Mouse (Mus musculus) embryonic fibroblast, embryonic 13.5 days (primary cell): ENCODE results near the gene Cdc34b.

ENCODE experiments used
- CTCF ChIP-seq: IDR thresholded peaks from 2 replicates; pipeline ENCODE4 v1.5.1; 2011; ENCODE audit warnings: mild to moderate bottlenecking, control low read depth, low read length, moderate library complexity, borderline replicate concordance; ENCODE audit not compliant: insufficient read depth
- POLR2A ChIP-seq: IDR thresholded peaks from 2 replicates; pipeline ENCODE4 v1.6.1; 2011; ENCODE audit warnings: low read depth, mild to moderate bottlenecking, control low read depth, low read length, moderate library complexity

DNA sequence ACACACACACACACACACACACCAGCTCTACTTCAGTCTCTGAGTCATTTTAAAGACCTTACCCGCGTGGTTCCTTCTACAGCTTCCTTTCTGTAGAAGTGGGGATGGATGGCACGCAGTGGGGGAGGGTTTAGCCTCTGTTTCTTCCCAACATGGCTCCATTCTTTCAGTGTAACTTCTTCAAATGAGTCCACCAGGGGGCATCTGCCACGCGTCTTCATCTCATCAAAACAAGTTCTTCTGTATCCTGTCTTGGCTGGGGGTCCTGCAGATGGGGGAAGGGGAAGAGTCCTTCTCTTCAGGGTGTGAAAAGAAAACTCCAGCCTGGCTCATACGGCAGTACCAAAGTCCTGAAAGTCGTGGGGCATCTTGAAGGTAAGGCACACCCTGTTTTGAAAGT lies 37.6 kb upstream of the Cdc34b start:
- TF ChIP-seq CTCF (no peak), POLR2A (no peak)
